Mouse (Mus musculus) testis, postnatal 14 days (tissue): ENCODE data around the gene Ndufa4l2.

Experiments used
- DNase-seq: peaks from one replicate; pipeline ENCODE4 v3.0.0; 2021; ENCODE audit warnings: low spot score

The Ndufa4l2 gene

GRCm38 (mm10) chr10:127514764-127515163 is at the start of gene Ndufa4l2:
TSS of gene Ndufa4l2 (plus strand) at chr10:127514967.
- no peak for DNase-seq

GRCm38 (mm10) chr10:127471281-127471988 is 43.3 kb upstream of the Ndufa4l2 start:
- no peak for DNase-seq

GRCm38 (mm10) chr10:127472722-127473121 is 42.0 kb upstream of the Ndufa4l2 start:
- DNase-seq = no peak

GRCm38 (mm10) chr10:127475175-127475574 is 39.6 kb upstream of the Ndufa4l2 start:
- DNase-seq = no peak

- DNase-seq = no peak
Observed at GRCm38 (mm10) chr10:127476541-127476940, 38.2 kb upstream of the Ndufa4l2 start.

GRCm38 (mm10) chr10:127477301-127477700 is 37.5 kb upstream of the Ndufa4l2 start:
- no peak for DNase-seq

- DNase-seq = no peak
Observed at GRCm38 (mm10) chr10:127479131-127479530, 35.6 kb upstream of the Ndufa4l2 start.

- no peak for DNase-seq
Observed at GRCm38 (mm10) chr10:127480833-127481813, 33.6 kb upstream of the Ndufa4l2 start.

- no peak for DNase-seq
Observed at GRCm38 (mm10) chr10:127485235-127485634, 29.5 kb upstream of the Ndufa4l2 start.

- no peak for DNase-seq
Observed at GRCm38 (mm10) chr10:127488856-127489255, 25.9 kb upstream of the Ndufa4l2 start.

- DNase-seq = no peak
Observed at GRCm38 (mm10) chr10:127490160-127491127, 24.3 kb upstream of the Ndufa4l2 start.

- DNase-seq = no peak
Observed at GRCm38 (mm10) chr10:127491128-127491512, 23.6 kb upstream of the Ndufa4l2 start.

- DNase-seq = no peak
Observed at GRCm38 (mm10) chr10:127492118-127492517, 22.6 kb upstream of the Ndufa4l2 start.

- DNase-seq = no peak
Observed at GRCm38 (mm10) chr10:127496156-127496555, 18.6 kb upstream of the Ndufa4l2 start.

- no peak for DNase-seq
Observed at GRCm38 (mm10) chr10:127499516-127499915, 15.3 kb upstream of the Ndufa4l2 start.

GRCm38 (mm10) chr10:127500042-127500441 is 14.7 kb upstream of the Ndufa4l2 start:
- no peak for DNase-seq

- no peak for DNase-seq
Observed at GRCm38 (mm10) chr10:127500894-127501893, 13.6 kb upstream of the Ndufa4l2 start, which contains the start of gene Stac3. TSS of gene Stac3 (plus strand) at chr10:127501686.

GRCm38 (mm10) chr10:127508239-127508638 is 6.5 kb upstream of the Ndufa4l2 start:
- peak; percentile 70 for DNase-seq

- DNase-seq = peak; percentile 87
Observed at GRCm38 (mm10) chr10:127509051-127509836, 5.5 kb upstream of the Ndufa4l2 start.
